ENCODE assay signal across 10 mouse cellular contexts in genomic region chr2:31314007-31314465, GRCm38 (mm10). TPM values are rescaled to one million over a fixed set of nuclear protein-coding genes. Genes with fewer than 3 reads are reported as not detected.
DNase-seq lines count a peak whose midpoint lies in the region; ATAC-seq and TF ChIP-seq lines count a peak whose summit lies in the region.
"Had no signal": no experiment of that assay in that cellular context is flagged by ENCODE, and none has a peak within 500 bp of the region (broad histone marks: within the 10 kb centered on the region; RNA-seq: fewer than 3 reads in every experiment).

Gene Hmcn2 (plus strand): TSS chr2:31314415.

- intact Hi-C loops in gastrocnemius, postnatal 14 days (cut with DNase I; ENCODE audit: low total_unique reads), result no loop called here

- WGBS in lung, adult 2 months, result 2% methylated on average over 30 of the region's 33 CpGs
- WGBS in intestine, embryonic 15.5 days, result 2% methylated on average over 33 of the region's 33 CpGs
- 2% methylated on average over 33 of the region's 33 CpGs for WGBS in stomach, embryonic 14.5 days

- H3K36me3 ChIP-seq in intestine, embryonic 15.5 days, result no peaks in the 10 kb centered on the region
- H3K36me3 ChIP-seq in stomach, embryonic 14.5 days (ENCODE audit: control insufficient read depth, insufficient read depth, low read length), result no peaks in the 10 kb centered on the region
- H3K36me3 ChIP-seq: liver, embryonic 13.5 days had no signal

- no peak for DNase-seq in lung, adult 2 months
- DNase-seq in lung, postnatal 25 days (ENCODE audit: low spot score), result no peak
- DNase-seq in gastrocnemius, postnatal 14 days, result peak; percentile 69
- no peak for DNase-seq in cerebellum, adult 8-10 months
- DNase-seq in frontal cortex, postnatal 36 days (ENCODE audit: low spot score in 2 of 2), result no peak
- DNase-seq in right cerebral cortex, adult 18-20 months, result no peak
- DNase-seq: cerebellum, postnatal 36 days; liver, embryonic 13.5 days had no signal

- no peak for TF ChIP-seq POLR2A in lung, adult 2 months (IDR thresholded peaks at IDR 0.05; ENCODE audit: borderline replicate concordance, extremely low read depth, low read depth, low read length)

- no peak for TF ChIP-seq CTCF in lung, adult 2 months (IDR thresholded peaks at IDR 0.05; ENCODE audit: insufficient read depth, low read length)

- ATAC-seq in intestine, embryonic 15.5 days, result no peak
- ATAC-seq in stomach, embryonic 14.5 days (ENCODE audit: insufficient number of reproducible peaks, insufficient read depth, low FRiP score, low read depth), result no peak

- H3K4me2 ChIP-seq in intestine, embryonic 15.5 days (replicated peaks), result peak within 1 kb of the TSS; percentile 59
- peak within 1 kb of the TSS; percentile 46 for H3K4me2 ChIP-seq in stomach, embryonic 14.5 days (replicated peaks; ENCODE audit: low read depth, low read length)
- H3K4me2 ChIP-seq: liver, embryonic 13.5 days had no signal

- peak within 1 kb of the TSS; percentile 23; the same call in 1 of the 2 replicates for H3K9ac ChIP-seq in intestine, embryonic 15.5 days
- no peak within 1 kb of the TSS for H3K9ac ChIP-seq in stomach, embryonic 14.5 days (replicated peaks; ENCODE audit: low read depth, low read length)
- H3K9ac ChIP-seq: liver, embryonic 13.5 days had no signal

- no peak within 1 kb of the TSS for H3K4me3 ChIP-seq in lung, adult 2 months (replicated peaks; ENCODE audit: extremely low read depth, low read depth, low read length)
- peak within 1 kb of the TSS; percentile 34 for H3K4me3 ChIP-seq in intestine, embryonic 15.5 days (replicated peaks)
- H3K4me3 ChIP-seq in stomach, embryonic 14.5 days (ENCODE audit: low read depth, low read length), result peak within 1 kb of the TSS; percentile 24
- H3K4me3 ChIP-seq: liver, embryonic 13.5 days had no signal

- H3K9me3 ChIP-seq in intestine, embryonic 15.5 days, result no peaks in the 10 kb centered on the region
- H3K9me3 ChIP-seq in stomach, embryonic 14.5 days (ENCODE audit: control insufficient read depth, low read depth, low read length), result no peaks in the 10 kb centered on the region
- H3K9me3 ChIP-seq: liver, embryonic 13.5 days had no signal

- H3K27ac ChIP-seq in intestine, embryonic 15.5 days, result no peak within 1 kb of the TSS
- no peak within 1 kb of the TSS for H3K27ac ChIP-seq in stomach, embryonic 14.5 days (ENCODE audit: low read length)
- H3K27ac ChIP-seq: liver, embryonic 13.5 days had no signal

- peaks cover 58% of the 10 kb centered on the region for H3K27me3 ChIP-seq in intestine, embryonic 15.5 days (replicated peaks)
- H3K27me3 ChIP-seq in stomach, embryonic 14.5 days (ENCODE audit: control insufficient read depth, insufficient read depth, low read length), result peaks cover 32% of the 10 kb centered on the region

- H3K4me1 ChIP-seq in lung, adult 2 months (ENCODE audit: control insufficient read depth, insufficient read depth, low read length), result no peaks in the 10 kb centered on the region
- peaks cover 5% of the 10 kb centered on the region; the same call in 1 of the 2 replicates for H3K4me1 ChIP-seq in intestine, embryonic 15.5 days (replicated peaks)
- no peaks in the 10 kb centered on the region for H3K4me1 ChIP-seq in stomach, embryonic 14.5 days (ENCODE audit: control insufficient read depth, insufficient read depth, low read length)
- H3K4me1 ChIP-seq: liver, embryonic 13.5 days had no signal

RNA-seq across cellular contexts. Expression of gene Hmcn2, which starts in this region (rescaled TPM):
- 10.8 and 16.8 TPM in 2 replicates for polyA plus RNA-seq in lung, adult 2 months (2012; rRNA removed)
- 10 to 100 TPM; 44.0 to 45.2 TPM for total RNA-seq in gastrocnemius, postnatal 14 days (2021)
- polyA plus RNA-seq in intestine, embryonic 15.5 days (2015; fragmentation: Nextera tagmentation; extraction: Ambion mirVana), result 3.3 and 4.2 TPM in 2 replicates
- 4.1 and 4.6 TPM in 2 replicates for polyA plus RNA-seq in stomach, embryonic 14.5 days (2014; fragmentation: Nextera tagmentation; extraction: Ambion mirVana)
